Mouse (Mus musculus) ES-E14 (cell line): ENCODE results near the gene Lca5. TPM values are rescaled to one million over a fixed set of nuclear protein-coding genes. Genes with fewer than 3 reads are reported as not detected.

Source experiments
- DNase-seq: peaks from one replicate; pipeline ENCODE4 v3.0.0-alpha.2; 2013; ENCODE audit warnings: low read depth, low spot score
- H3K27ac ChIP-seq: 2 replicates; pipeline ENCODE4 v1.5.1; 2012; ENCODE audit warnings: low read depth, mild to moderate bottlenecking, low read length, moderate library complexity, mixed read lengths; ENCODE audit not compliant: poor library complexity, insufficient read depth, severe bottlenecking
- H3K36me3 ChIP-seq: 2 replicates; pipeline ENCODE4 v1.6.1; 2012; ENCODE audit warnings: mild to moderate bottlenecking, low read length, moderate library complexity, mixed read lengths; ENCODE audit not compliant: control insufficient read depth, poor library complexity, insufficient read depth, severe bottlenecking
- H3K4me1 ChIP-seq, 2 experiments: fragments of 150-350 bp in 1 of 2; sonication (generic) in 1 of 2; 2 replicates each; pipeline ENCODE4 v1.6.1; 2012; ENCODE audit warnings: low read length in 2 of 2, mild to moderate bottlenecking in 1 of 2, mixed read lengths in 1 of 2; ENCODE audit not compliant: control insufficient read depth in 2 of 2, insufficient read depth in 2 of 2, poor library complexity in 1 of 2
- H3K4me3 ChIP-seq, 2 experiments: fragments of 150-350 bp in 1 of 2; sonication (generic) in 1 of 2; 2 replicates each; pipeline ENCODE4 v1.5.1; 2012; ENCODE audit warnings: low read length in 2 of 2, low read depth in 1 of 2, mild to moderate bottlenecking in 1 of 2, mixed read lengths in 1 of 2; ENCODE audit not compliant: insufficient read depth in 1 of 2, poor library complexity in 1 of 2, severe bottlenecking in 1 of 2
- H3K9ac ChIP-seq: 2 replicates; pipeline ENCODE4 v1.6.1; 2012; ENCODE audit warnings: low read depth, mild to moderate bottlenecking, low read length, mixed read lengths; ENCODE audit not compliant: poor library complexity, insufficient read depth, severe bottlenecking
- H3K9me3 ChIP-seq: fragments of 150-350 bp; sonication (generic); 2 replicates; pipeline ENCODE4 v1.6.1; 2012; ENCODE audit warnings: low read depth, mild to moderate bottlenecking, low read length; ENCODE audit not compliant: control insufficient read depth, insufficient read depth
- CHD2 ChIP-seq: IDR thresholded peaks from 2 replicates; pipeline ENCODE4 v1.6.1; 2014; ENCODE audit warnings: mild to moderate bottlenecking, low read depth, low read length, inconsistent platforms
- HCFC1 ChIP-seq: IDR thresholded peaks from 2 replicates; pipeline ENCODE4 v1.6.1; 2012; ENCODE audit warnings: low read length, inconsistent platforms, borderline replicate concordance; ENCODE audit not compliant: insufficient read depth
- MAFK ChIP-seq: IDR thresholded peaks from 2 replicates; pipeline ENCODE4 v1.6.1; 2014; ENCODE audit warnings: mild to moderate bottlenecking, low read depth, low read length, inconsistent platforms; ENCODE audit not compliant: insufficient read depth
- ZC3H11A ChIP-seq: IDR thresholded peaks from 2 replicates; pipeline ENCODE4 v1.6.1; 2012; ENCODE audit warnings: low read depth, mild to moderate bottlenecking, inconsistent platforms, low read length, borderline replicate concordance
- ZNF384 ChIP-seq: IDR thresholded peaks from 2 replicates; pipeline ENCODE4 v1.6.1; 2012; ENCODE audit warnings: low read depth, low read length, inconsistent platforms
- in situ Hi-C, 2 experiments: fragments of 600-800 bp; cut with MboI; formaldehyde crosslinking; loops; one replicate each; pipeline ENCODE4 v1.15.1; 2025; ENCODE audit warnings: low sequenced_read_pairs in 2 of 2, inconsistent platforms in 1 of 2; ENCODE audit not compliant: unreplicated experiment in 2 of 2
- total RNA-seq: library from RNA; depleted of rRNA; stranded (reverse); fragments of 300-350 nt; gene quantifications from 2 replicates; pipeline ENCODE4 v1.2.3, GENCODE M21; 2012

Gene Lca5
- total RNA-seq, 1 experiment: 6.6 TPM

DNA sequence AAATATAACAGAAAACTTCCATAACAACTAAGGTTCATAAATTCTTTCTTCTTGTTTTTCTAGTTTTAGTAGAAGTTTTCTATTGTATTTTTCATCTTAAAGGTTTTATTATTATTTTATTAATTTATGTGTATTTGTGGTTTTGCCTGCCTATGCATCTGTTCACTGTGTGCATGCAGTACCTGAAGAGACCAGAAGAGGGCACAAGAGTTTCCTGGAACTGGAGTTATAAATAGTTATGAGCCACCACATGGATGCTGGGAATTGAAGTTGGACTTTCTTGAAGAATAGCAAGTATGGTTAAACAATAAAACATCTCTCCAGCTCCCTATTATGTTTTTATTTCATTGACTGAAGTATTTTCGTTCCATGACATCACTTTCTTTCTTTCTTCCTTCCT is 72.7 kb downstream of the Lca5 start:
- Histone ChIP-seq H3K9me3 (no peaks in the 10 kb centered on the region), H3K4me3 (no peak overlapping the region), H3K36me3 (no peaks in the 10 kb centered on the region), H3K9ac (no peak overlapping the region), H3K27ac (no peak overlapping the region), H3K4me1 (no peaks in the 10 kb centered on the region)
- TF ChIP-seq ZC3H11A (0 out of 2 replicates have a peak, but pooled peaks have one; percentile 40), CHD2 (no peak)
- in situ Hi-C loops: no loop called here
- DNase-seq: peak; percentile 37

DNA sequence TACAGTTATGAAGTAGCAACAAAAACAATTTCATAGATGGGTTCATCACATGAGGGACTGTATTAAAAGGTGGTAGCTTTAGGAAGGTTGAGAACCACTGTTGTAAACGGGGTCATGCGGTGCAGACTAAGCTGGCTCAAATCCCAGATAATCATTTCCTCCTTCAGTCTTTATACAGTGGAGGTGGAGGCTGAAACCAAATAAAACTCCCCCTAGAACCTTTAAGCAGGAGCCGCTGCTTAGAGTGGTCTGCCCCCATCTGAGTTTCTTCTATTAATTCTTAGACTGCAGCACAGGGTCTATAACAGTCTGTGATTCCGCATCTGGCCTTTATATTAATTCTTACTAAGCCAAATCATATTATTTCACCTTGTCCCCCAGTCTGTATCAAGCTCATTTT is 85.1 kb downstream of the Lca5 start:
- no peaks in the 10 kb centered on the region for H3K4me1 ChIP-seq
- in situ Hi-C loops: no loop called here
- DNase-seq: no peak
- H3K36me3 ChIP-seq: no peaks in the 10 kb centered on the region
- no peaks in the 10 kb centered on the region for H3K9me3 ChIP-seq
- H3K27ac ChIP-seq: no peak overlapping the region
- no peak overlapping the region for H3K9ac ChIP-seq
- no peak overlapping the region for H3K4me3 ChIP-seq
- TF ChIP-seq MAFK: no peak
- TF ChIP-seq CHD2: no peak
- TF ChIP-seq HCFC1: no peak

DNA sequence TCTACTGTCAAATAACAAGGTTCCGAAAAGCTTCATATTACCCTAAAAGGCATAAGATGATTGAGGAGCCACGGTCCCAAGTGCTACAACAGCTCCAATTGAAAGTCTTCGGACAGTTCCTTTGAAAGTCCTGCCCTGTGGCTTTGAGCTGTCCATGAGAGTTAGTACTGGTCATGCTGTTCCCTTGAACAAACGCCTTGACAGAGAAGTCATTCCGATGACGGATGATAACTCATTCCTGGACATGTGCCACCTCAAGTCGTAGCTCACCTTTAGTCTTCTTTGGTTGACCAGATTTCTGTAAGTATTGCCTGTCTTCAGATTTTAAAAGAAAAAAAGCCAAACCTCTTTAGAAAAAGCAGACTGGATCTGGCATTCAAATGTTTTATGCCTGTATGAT is 87.6 kb downstream of the Lca5 start:
- H3K9me3 ChIP-seq: no peaks in the 10 kb centered on the region
- TF ChIP-seq MAFK (no peak), HCFC1 (no peak), ZNF384 (no peak), ZC3H11A (no peak), CHD2 (no peak)

DNA sequence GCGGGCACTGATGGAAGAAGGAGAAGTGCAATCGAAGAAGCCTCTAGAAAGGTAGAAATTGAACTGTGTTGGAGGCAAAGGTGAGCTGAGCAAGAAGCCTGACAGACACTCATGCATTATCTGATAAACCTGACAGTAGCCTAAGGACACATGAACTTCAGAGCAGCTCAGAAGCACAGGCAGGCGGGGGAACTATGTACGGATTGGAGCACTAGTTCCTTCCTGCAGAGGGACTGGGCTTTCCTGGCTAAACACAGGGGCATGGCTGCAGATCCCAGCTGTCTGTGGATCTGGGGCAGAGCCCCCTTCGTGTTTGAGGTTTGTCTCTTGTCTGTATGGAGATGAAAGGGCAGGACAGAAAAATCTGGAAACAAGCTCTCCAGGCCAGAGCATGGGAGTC is 89.8 kb downstream of the Lca5 start:
- Histone ChIP-seq H3K27ac (no peak overlapping the region), H3K9me3 (no peaks in the 10 kb centered on the region), H3K36me3 (no peaks in the 10 kb centered on the region), H3K4me1 (no peaks in the 10 kb centered on the region), H3K9ac (no peak overlapping the region), H3K4me3 (no peak overlapping the region)
- in situ Hi-C loops: no loop called here
- TF ChIP-seq ZNF384: no peak
- TF ChIP-seq ZC3H11A: no peak
- TF ChIP-seq HCFC1: no peak
- no peak for TF ChIP-seq MAFK
- TF ChIP-seq CHD2: no peak
- no peak for DNase-seq

More for the DNA sequence above, 87.6 kb downstream of the Lca5 start:
- Histone ChIP-seq H3K4me3 (no peak overlapping the region), H3K27ac (no peak overlapping the region), H3K4me1 (no peaks in the 10 kb centered on the region), H3K36me3 (no peaks in the 10 kb centered on the region), H3K9ac (no peak overlapping the region)
- DNase-seq: no peak
- in situ Hi-C loops: no loop called here

DNA sequence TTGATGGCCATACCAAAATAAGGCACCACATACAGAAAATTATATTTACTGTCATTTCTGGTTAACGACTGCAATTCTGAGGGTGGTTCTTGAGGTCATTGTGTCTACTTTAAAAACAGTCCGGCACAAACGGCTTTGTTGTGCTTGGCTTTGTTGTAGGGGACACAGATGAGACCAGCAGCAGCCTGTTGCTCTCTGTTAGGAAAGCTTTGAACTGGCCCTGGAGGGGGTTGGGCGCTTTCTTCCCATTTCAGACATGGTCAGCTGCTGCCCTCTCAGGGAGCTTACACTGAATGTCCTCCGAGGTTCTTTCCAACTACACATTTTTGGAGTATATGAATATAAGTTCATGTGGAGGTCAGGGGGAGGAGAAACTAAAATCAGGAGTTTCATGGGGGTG is 90.3 kb downstream of the Lca5 start:
- in situ Hi-C loops: no loop called here
- no peak overlapping the region for H3K4me3 ChIP-seq
- no peak overlapping the region for H3K9ac ChIP-seq
- DNase-seq: no peak
- TF ChIP-seq MAFK (no peak), HCFC1 (no peak), ZNF384 (no peak), ZC3H11A (no peak), CHD2 (no peak)
- no peaks in the 10 kb centered on the region for H3K4me1 ChIP-seq
- H3K27ac ChIP-seq: no peak overlapping the region
- H3K9me3 ChIP-seq: no peaks in the 10 kb centered on the region
- H3K36me3 ChIP-seq: no peaks in the 10 kb centered on the region
